1 mouse cellular context compared by ENCODE assay signal in the genomic region with DNA sequence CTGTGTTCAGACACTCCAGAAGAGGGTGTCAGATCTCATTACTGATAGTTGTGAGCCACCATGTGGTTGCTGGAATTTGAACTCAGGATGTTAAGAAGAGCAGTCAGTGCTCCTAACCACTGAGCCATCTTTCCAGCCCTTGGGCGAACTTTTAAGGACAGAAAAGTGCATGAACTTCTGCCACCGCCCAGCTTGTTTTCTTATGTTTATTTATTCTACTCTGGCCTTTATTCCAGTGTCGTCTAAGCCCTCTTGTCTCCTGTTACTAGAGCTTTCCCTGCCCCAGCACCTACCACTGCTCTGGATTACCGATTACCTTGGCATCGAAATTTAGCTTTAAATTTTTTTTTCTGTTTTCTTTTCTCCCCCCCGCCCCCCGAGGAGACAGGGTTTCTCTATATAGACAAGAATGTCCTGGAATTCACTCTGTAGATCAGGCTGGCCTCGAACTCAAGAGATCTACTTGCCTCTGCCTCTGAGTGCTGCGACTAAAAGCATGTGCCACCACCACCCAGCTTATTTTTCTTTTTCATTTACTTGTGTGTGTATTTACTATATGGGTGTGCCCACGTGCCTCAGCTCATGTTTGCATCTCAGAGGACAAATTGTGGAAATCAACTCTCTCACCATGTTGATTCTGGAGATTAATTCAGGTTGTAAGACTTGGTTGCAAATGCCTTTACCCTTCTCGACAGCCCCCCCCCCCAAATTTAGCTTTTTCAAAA.
TF ChIP-seq lines count a peak whose summit lies in the region.

No protein-coding gene starts in this region.

TF ChIP-seq in CH12.LX, 34 proteins besides CTCF, POLR2A, EP300 and RAD21:
- TF ChIP-seq CHD1 (IDR thresholded peaks at IDR 0.05; ENCODE audit: low read depth, low read length) = no peak
- TF ChIP-seq IRF4 (IDR thresholded peaks at IDR 0.05; ENCODE audit: low read depth, low read length) = no peak
- no peak for TF ChIP-seq GABPA (IDR thresholded peaks at IDR 0.05; ENCODE audit: insufficient replicate concordance, low read depth, low read length)
